Mouse (Mus musculus) lung, embryonic 15.5 days (tissue): ENCODE data around the gene Ppm1k. TPM values are rescaled to one million over a fixed set of nuclear protein-coding genes. Genes with fewer than 3 reads are reported as not detected.
"Not testable (repeated sequence)": the region's sequence is repeated elsewhere in the genome, so short reads cannot be mapped to it uniquely, and the experiment has no call there.

Source experiments
- ATAC-seq: fragments of 200-750 bp; cut with Nextera tagmentation; 2 replicates; pipeline ENCODE4 v1.8.0; 2017; ENCODE audit warnings: moderate number of reproducible peaks, borderline replicate concordance; ENCODE audit not compliant: low FRiP score, low TSS enrichment; ENCODE audit errors: extremely low read depth
- H3K27ac ChIP-seq: fragments of 300-500 bp; sonication (generic); 2 replicates; pipeline ENCODE4 v1.5.1; 2015; ENCODE audit warnings: moderate library complexity, mild to moderate bottlenecking, inconsistent platforms
- H3K27me3 ChIP-seq: fragments of 300-500 bp; sonication (generic); 2 replicates; pipeline ENCODE4 v1.6.1; 2015; ENCODE audit warnings: inconsistent platforms
- H3K36me3 ChIP-seq: fragments of 300-500 bp; sonication (generic); 2 replicates; pipeline ENCODE4 v1.6.1; 2015; ENCODE audit warnings: inconsistent platforms
- H3K4me1 ChIP-seq: fragments of 300-500 bp; sonication (generic); 2 replicates; pipeline ENCODE4 v1.6.1; 2015; ENCODE audit warnings: inconsistent platforms
- H3K4me2 ChIP-seq: fragments of 300-500 bp; sonication (generic); 2 replicates; pipeline ENCODE4 v1.6.1; 2015; ENCODE audit warnings: inconsistent platforms, mild to moderate bottlenecking, moderate library complexity
- H3K4me3 ChIP-seq: fragments of 300-500 bp; sonication (generic); 2 replicates; pipeline ENCODE4 v1.5.1; 2015; ENCODE audit warnings: mild to moderate bottlenecking, inconsistent platforms
- H3K9ac ChIP-seq: fragments of 300-500 bp; sonication (generic); 2 replicates; pipeline ENCODE4 v1.6.1; 2015; ENCODE audit warnings: inconsistent platforms
- H3K9me3 ChIP-seq: fragments of 300-500 bp; sonication (generic); 2 replicates; pipeline ENCODE4 v1.6.1; 2016; ENCODE audit warnings: inconsistent platforms
- WGBS: fragments of 180-500 bp; shearing (Covaris S2); methylation state at CpG from one replicate; pipeline ENCODE4 v1.1.7; 2015; 5-methylcytosine and 5-hydroxymethylcytosine counted together
- polyA plus RNA-seq: library from polyadenylated mRNA; unstranded; fragments of >200 nt; fragmentation: Nextera tagmentation; extraction: Ambion mirVana; gene quantifications from 2 replicates; pipeline ENCODE4 v1.2.1, GENCODE M21; 2015

Gene Ppm1k
- polyA plus RNA-seq, 1 experiment from 2014 or later: 6.4 TPM

- no peak for ATAC-seq
- H3K9me3 ChIP-seq: no peaks in the 10 kb centered on the region
- H3K36me3 ChIP-seq: no peaks in the 10 kb centered on the region
- no peaks in the 10 kb centered on the region for H3K27me3 ChIP-seq
- no peak overlapping the region for H3K4me2 ChIP-seq
- H3K4me3 ChIP-seq: no peak overlapping the region
- H3K9ac ChIP-seq: no peak overlapping the region
- H3K4me1 ChIP-seq: no peaks in the 10 kb centered on the region
- no peak overlapping the region for H3K27ac ChIP-seq
- 52% methylated on average over 2 of the region's 2 CpGs for WGBS
These were observed 9.6 kb upstream of the Ppm1k start for GRCm38 (mm10) chr6:57544866-57545265.

- not testable (repeated sequence) for H3K27me3 ChIP-seq, ATAC-seq, H3K36me3 ChIP-seq, H3K9ac ChIP-seq, H3K9me3 ChIP-seq, H3K4me3 ChIP-seq, H3K4me1 ChIP-seq, H3K27ac ChIP-seq, H3K4me2 ChIP-seq
These were observed 8.3 kb upstream of the Ppm1k start for GRCm38 (mm10) chr6:57543591-57543990.

GRCm38 (mm10) chr6:57541737-57542335, 6.6 kb upstream of the Ppm1k start:
- no peaks in the 10 kb centered on the region for H3K36me3 ChIP-seq
- H3K4me2 ChIP-seq: no peak overlapping the region
- no peak overlapping the region for H3K4me3 ChIP-seq
- no peak for ATAC-seq
- 0 out of 2 replicates have a peak, but pooled peaks cover 4% of the 10 kb centered on the region for H3K4me1 ChIP-seq
- H3K9me3 ChIP-seq: no peaks in the 10 kb centered on the region
- H3K27me3 ChIP-seq: no peaks in the 10 kb centered on the region
- no peak overlapping the region for H3K9ac ChIP-seq
- no peak overlapping the region for H3K27ac ChIP-seq
- 74% methylated on average over 1 of the region's 1 CpGs for WGBS

GRCm38 (mm10) chr6:57540950-57541498, 5.8 kb upstream of the Ppm1k start:
- ATAC-seq: no peak
- no peak overlapping the region for H3K4me2 ChIP-seq
- no peaks in the 10 kb centered on the region for H3K36me3 ChIP-seq
- 0 out of 2 replicates have a peak overlapping the region, but pooled peaks have one; percentile 7 for H3K27ac ChIP-seq
- H3K9me3 ChIP-seq: no peaks in the 10 kb centered on the region
- H3K27me3 ChIP-seq: no peaks in the 10 kb centered on the region
- WGBS: 70% methylated on average over 5 of the region's 5 CpGs
- no peak overlapping the region for H3K9ac ChIP-seq
- H3K4me3 ChIP-seq: no peak overlapping the region
- 0 out of 2 replicates have a peak, but pooled peaks cover 4% of the 10 kb centered on the region for H3K4me1 ChIP-seq

GRCm38 (mm10) chr6:57537887-57538286, 2.6 kb upstream of the Ppm1k start:
- 0 out of 2 replicates have a peak, but pooled peaks cover 4% of the 10 kb centered on the region for H3K4me1 ChIP-seq
- H3K9ac ChIP-seq: no peak overlapping the region
- no peaks in the 10 kb centered on the region for H3K27me3 ChIP-seq
- no peak for ATAC-seq
- no peaks in the 10 kb centered on the region for H3K36me3 ChIP-seq
- no peak overlapping the region for H3K4me2 ChIP-seq
- no peak overlapping the region for H3K4me3 ChIP-seq
- WGBS: 80% methylated on average over 5 of the region's 5 CpGs
- no peaks in the 10 kb centered on the region for H3K9me3 ChIP-seq
- H3K27ac ChIP-seq: no peak overlapping the region

- no peaks in the 10 kb centered on the region for H3K9me3 ChIP-seq
- H3K27ac ChIP-seq: peak overlapping the region; percentile 92
- H3K4me3 ChIP-seq: peak overlapping the region; percentile 53
- peak overlapping the region; percentile 65 for H3K4me2 ChIP-seq
- no peaks in the 10 kb centered on the region for H3K36me3 ChIP-seq
- H3K4me1 ChIP-seq: peaks cover 9% of the 10 kb centered on the region; the same call in 1 of the 2 replicates
- no peaks in the 10 kb centered on the region for H3K27me3 ChIP-seq
- WGBS: 23% methylated on average over 14 of the region's 14 CpGs
- ATAC-seq: peak; percentile 41; the same call in 1 of the 2 replicates
- peak overlapping the region; percentile 49 for H3K9ac ChIP-seq
These were observed 852 bp upstream of the Ppm1k start for GRCm38 (mm10) chr6:57535971-57536669.

GRCm38 (mm10) chr6:57534611-57535286, 519 bp downstream of the Ppm1k start:
- Histone ChIP-seq H3K27ac (peak overlapping the region; percentile 86), H3K9me3 (no peaks in the 10 kb centered on the region), H3K27me3 (no peaks in the 10 kb centered on the region), H3K4me1 (peaks cover 9% of the 10 kb centered on the region; the same call in 1 of the 2 replicates), H3K4me2 (peak overlapping the region; percentile 63), H3K4me3 (peak overlapping the region; percentile 53), H3K36me3 (no peaks in the 10 kb centered on the region), H3K9ac (peak overlapping the region; percentile 48)
- ATAC-seq: peak; percentile 9; the same call in 1 of the 2 replicates
- under 1% methylated on average over 31 of the region's 31 CpGs for WGBS

- H3K27ac ChIP-seq: peak overlapping the region; percentile 86
- no peaks in the 10 kb centered on the region for H3K9me3 ChIP-seq
- whole genome bisulfite sequencing: 3% methylated on average over 8 of the region's 8 CpGs
- no peak for ATAC-seq
- peak overlapping the region; percentile 63 for H3K4me2 ChIP-seq
- peak overlapping the region; percentile 53 for H3K4me3 ChIP-seq
- no peaks in the 10 kb centered on the region for H3K27me3 ChIP-seq
- peaks cover 9% of the 10 kb centered on the region; the same call in 1 of the 2 replicates for H3K4me1 ChIP-seq
- no peaks in the 10 kb centered on the region for H3K36me3 ChIP-seq
- H3K9ac ChIP-seq: peak overlapping the region; percentile 48
These were observed 1.0 kb downstream of the Ppm1k start for GRCm38 (mm10) chr6:57534231-57534610.

- H3K27me3 ChIP-seq: no peaks in the 10 kb centered on the region
- no peak overlapping the region; the same call in 1 of the 2 replicates for H3K9ac ChIP-seq
- ATAC-seq: no peak
- H3K9me3 ChIP-seq: no peaks in the 10 kb centered on the region
- H3K36me3 ChIP-seq: no peaks in the 10 kb centered on the region
- H3K4me2 ChIP-seq: peak overlapping the region; percentile 63
- H3K4me1 ChIP-seq: peaks cover 7% of the 10 kb centered on the region; the same call in 1 of the 2 replicates
- WGBS: 30% methylated on average over 2 of the region's 2 CpGs
- H3K27ac ChIP-seq: no peak overlapping the region
- H3K4me3 ChIP-seq: peak overlapping the region; percentile 53
These were observed 1.9 kb downstream of the Ppm1k start for GRCm38 (mm10) chr6:57533410-57533809.

- Histone ChIP-seq H3K27ac (no peak overlapping the region), H3K27me3 (no peaks in the 10 kb centered on the region), H3K4me2 (no peak overlapping the region), H3K9ac (no peak overlapping the region), H3K9me3 (no peaks in the 10 kb centered on the region), H3K36me3 (no peaks in the 10 kb centered on the region), H3K4me3 (no peak overlapping the region), H3K4me1 (peaks cover 6% of the 10 kb centered on the region; the same call in 1 of the 2 replicates)
- 47% methylated on average over 1 of the region's 1 CpGs for WGBS
- no peak for ATAC-seq
These were observed 3.2 kb downstream of the Ppm1k start for GRCm38 (mm10) chr6:57532022-57532421.

- no peaks in the 10 kb centered on the region for H3K36me3 ChIP-seq
- no peak overlapping the region for H3K4me2 ChIP-seq
- no peak overlapping the region for H3K4me3 ChIP-seq
- H3K9me3 ChIP-seq: no peaks in the 10 kb centered on the region
- 55% methylated on average over 1 of the region's 1 CpGs for WGBS
- no peak overlapping the region for H3K27ac ChIP-seq
- H3K9ac ChIP-seq: no peak overlapping the region
- no peaks in the 10 kb centered on the region for H3K27me3 ChIP-seq
- no peak for ATAC-seq
- peaks cover 6% of the 10 kb centered on the region; the same call in 1 of the 2 replicates for H3K4me1 ChIP-seq
These were observed 3.8 kb downstream of the Ppm1k start for GRCm38 (mm10) chr6:57531441-57531840.
